Mouse (Mus musculus) spleen, postnatal 36 days (tissue): ENCODE measurements around the gene Cdk5r2.
A peak's percentile ranks its signal among the peaks of the same experiment; 100 is the strongest.

Experiments
- DNase-seq, 2 experiments: peaks; one replicate each; pipeline ENCODE4 v3.0.0; 2022; ENCODE audit warnings: low spot score in 2 of 2, mixed read lengths in 1 of 2

The Cdk5r2 gene

DNA sequence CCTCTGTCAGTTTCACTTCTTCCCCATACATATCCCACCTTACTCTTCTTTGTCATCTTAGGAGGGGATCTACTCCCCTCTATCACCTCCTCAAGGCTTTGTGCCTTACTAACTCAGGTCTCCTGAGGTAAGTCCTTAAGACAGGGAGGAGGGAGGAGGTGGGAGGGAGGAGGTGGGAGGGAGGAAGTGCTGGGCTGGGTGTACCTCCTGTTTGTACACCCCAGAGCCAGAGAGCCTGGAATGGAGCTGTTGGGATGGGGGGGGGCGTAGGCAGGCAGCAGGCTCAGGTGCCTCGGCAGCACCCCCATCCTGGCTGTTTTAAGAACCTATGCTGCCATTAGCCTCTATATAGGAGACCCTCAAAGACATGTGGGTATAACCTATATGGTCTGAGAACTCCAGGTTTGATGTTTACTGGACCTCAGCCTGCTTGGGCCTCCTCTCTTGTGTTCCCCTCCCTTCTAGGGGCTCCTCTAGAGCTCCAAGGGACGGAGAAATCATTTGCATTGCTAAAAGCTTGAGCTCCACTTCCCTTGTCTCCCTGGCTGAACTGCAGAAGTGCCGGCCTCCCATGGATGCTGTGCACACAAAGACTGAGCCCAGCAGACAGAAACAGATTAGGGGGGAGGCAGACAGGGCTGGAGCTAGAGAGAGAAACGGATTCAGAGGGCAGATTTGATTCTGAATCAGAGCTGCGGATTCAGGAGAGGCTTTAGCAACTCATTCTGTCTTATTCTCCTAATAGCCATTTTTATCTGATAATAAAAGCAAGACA, 3.5 kb upstream of the Cdk5r2 start:
- DNase-seq: no peak

DNA sequence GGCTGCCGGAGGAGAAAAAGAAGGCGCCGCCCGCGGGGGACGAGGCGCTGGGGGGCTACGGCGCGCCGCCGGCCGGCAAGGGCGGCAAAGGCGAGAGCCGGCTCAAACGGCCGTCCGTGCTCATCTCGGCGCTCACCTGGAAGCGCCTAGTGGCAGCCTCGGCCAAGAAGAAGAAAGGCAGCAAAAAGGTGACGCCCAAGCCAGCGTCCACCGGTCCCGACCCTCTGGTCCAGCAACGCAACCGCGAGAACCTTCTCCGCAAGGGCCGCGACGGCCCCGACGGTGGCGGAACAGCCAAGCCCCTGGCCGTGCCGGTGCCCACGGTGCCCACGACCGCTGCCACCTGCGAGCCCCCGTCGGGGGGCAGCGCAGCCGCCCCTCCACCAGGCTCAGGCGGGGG, 422 bp downstream of the Cdk5r2 start:
- no peak for DNase-seq

GRCm38 (mm10) chr1:74855651-74856438, 1.1 kb downstream of the Cdk5r2 start:
- no peak for DNase-seq

DNA sequence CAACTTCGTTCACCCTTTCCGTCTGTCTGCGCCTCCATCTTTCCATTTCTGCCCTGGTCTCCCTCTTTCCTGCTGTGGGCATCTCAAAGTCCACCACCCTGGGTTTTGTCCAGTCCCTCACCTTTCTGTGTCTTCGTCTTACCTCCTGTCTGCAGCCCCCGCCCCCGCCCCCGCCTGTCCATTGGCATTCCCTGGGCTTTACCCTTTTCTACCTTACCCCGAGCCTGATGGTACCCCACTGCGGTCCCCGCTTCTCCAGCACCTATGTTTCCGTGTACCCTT, 1.6 kb downstream of the Cdk5r2 start:
- DNase-seq: no peak

DNA sequence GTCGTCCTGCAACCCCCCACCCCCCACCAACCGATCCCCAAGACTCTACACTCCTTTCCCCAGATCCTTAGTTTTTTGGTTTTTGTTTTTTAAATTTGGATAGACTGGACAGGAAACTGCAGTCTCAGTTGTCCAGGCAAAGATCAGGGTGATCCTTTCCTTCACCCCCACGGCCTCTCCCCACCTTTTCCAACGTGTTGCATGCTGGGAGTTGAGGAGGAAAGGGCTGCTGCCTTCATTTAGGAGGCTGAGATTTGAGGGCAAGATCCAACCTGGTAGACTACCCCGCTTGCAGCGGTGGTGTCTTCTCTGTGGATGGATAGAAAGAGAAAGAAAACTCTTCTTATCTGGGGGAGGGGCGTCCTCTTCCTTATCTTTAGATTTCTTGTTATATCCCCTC, 2.1 kb downstream of the Cdk5r2 start:
- no peak for DNase-seq

GRCm38 (mm10) chr1:74857201-74857600, 2.5 kb downstream of the Cdk5r2 start:
- no peak for DNase-seq

DNA sequence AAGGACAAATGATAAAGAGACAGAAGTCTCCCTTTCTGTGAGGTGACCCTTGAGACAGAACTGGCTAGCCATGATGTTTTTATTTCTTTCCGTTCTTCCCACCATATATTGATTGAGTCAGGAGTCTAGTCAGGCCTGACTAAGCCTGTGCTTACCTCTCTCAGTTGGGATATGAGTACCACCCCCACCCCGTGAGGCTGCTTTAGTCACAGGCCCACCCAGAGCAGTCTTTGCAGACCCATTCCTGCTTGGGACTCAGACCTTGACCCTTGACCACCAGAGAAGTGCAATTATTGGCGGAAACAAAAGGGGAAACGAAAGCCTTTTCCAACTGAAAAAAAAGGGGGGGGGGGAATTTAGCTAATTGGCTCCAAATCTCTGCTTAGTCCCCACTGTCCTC, 2.9 kb downstream of the Cdk5r2 start:
- no peak for DNase-seq

DNA sequence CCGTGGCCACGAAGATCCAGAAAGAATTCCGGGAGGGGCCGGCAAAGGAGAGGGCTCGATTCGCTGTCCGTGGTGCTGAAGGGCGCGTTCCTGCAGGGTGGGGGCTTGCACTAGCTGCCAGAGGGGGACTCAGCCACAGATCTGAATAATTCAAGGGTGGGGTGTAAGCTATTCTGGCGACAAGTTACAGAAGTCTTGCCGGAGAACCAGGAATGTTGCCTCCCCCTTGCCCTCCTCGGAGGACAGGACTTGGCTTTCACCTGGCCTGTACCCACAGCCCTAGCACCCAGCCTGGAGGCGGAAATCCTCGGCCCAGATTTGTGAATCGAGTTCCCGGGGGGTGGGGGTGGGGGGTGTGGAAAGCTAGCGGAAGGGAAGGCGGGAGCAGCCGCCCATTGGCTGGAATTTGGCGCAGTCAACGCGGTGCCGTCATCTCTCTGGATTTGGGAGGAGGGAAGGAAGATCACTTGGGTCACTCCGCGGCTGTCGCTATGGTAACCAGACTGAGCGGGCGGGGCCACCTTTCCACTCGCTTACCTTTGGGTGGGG, 3.5 kb downstream of the Cdk5r2 start:
- no peak for DNase-seq

DNA sequence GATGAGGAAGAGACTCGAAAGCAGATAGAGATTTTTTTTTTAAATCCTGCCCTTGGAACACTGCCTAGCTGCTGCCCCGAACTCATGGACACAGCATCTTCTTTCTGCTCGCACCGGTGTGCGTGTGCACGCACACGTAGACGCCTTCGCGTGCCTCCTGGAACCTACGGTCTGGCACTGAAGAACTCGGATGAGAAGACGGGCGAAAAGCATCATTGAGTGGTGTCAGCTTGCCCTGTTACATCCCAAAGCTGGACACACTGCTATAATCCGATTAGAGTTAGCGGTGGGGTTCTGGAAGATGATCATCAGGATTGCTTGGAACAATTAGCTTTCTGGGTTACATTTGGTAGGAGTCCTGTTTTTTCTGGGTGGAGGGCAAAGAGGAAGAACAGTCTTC, 4.1 kb downstream of the Cdk5r2 start:
- no peak for DNase-seq

- no peak for DNase-seq
Observed at GRCm38 (mm10) chr1:74859223-74859984, 4.7 kb downstream of the Cdk5r2 start.

DNA sequence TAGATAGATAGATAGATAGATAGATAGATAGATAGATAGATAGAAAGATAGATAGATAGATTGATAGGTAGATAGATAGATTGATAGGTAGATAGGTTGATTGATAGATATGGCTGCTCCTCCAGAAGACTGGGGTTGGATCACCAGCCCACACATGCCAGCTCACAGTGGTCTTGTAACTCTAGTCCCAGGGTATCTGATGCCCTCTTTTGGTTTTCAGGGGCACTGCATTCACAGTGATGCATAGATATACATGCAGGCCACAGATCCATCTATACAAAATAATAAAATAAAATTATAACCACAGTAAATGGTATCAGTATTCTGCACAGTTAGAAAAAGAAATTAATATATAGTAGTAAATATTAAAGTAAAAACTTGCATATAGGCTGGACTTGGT, 7.0 kb downstream of the Cdk5r2 start:
- DNase-seq: no peak

GRCm38 (mm10) chr1:74872218-74872617, 17.5 kb downstream of the Cdk5r2 start:
- DNase-seq: no peak

DNA sequence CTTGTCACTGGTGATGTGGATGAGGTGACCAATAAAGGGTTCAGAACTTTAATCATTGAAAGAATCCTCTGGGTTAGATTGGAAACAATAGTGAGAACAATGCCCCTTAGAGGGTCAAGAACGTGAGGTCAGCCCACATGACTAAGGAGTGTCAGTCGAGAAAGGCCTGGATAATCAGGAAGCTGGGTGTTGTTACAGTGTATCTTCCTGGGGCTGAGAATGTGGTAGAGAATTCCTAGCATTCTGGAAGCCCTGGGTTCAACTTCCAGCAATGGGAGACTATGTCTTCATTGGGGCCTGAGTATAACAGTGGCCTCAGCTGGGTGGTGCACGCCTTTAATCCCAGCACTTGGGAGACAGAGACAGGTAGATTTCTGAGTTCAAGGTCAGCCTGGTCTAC, 22.5 kb downstream of the Cdk5r2 start:
- DNase-seq: no peak

- peak; percentile 16 to 27 for DNase-seq
Observed at GRCm38 (mm10) chr1:74880785-74881360, 26.1 kb downstream of the Cdk5r2 start.

DNA sequence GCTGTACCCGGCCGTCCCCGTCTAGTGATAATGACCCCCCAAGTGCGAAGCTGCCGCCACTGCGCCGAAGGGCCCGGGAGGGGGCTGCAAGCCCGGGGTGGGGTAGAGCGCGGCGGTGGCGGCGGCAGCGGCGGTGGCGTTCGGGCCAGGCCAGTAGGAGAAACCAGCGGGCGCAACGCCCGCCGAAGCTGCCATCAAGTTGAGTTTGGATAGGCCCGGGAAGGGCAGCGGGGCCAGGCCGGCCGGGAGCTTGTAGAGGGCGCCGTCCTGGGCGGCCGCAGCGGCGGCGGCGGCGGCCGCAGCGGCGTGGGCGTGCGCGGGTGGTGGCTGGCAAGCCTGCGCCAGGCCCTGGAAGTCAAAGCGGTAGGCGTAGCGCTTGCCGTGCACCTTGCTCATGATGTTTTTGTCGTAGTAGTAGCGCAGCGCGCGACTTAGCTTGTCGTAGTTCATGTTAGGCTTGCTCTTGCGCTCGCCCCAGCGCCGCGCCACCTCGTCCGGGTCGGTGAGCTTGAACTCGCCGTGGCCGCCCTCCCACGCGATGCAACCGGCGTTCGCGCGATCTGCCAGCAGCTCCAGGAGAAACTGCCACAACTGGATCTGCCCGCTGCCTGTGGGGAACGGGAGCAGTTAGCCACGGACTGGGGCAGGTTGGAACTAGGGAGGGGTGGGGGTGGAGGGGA, 27.5 kb downstream of the Cdk5r2 start:
- DNase-seq: no peak

- no peak for DNase-seq
Observed at GRCm38 (mm10) chr1:74882828-74883227, 28.1 kb downstream of the Cdk5r2 start.

DNA sequence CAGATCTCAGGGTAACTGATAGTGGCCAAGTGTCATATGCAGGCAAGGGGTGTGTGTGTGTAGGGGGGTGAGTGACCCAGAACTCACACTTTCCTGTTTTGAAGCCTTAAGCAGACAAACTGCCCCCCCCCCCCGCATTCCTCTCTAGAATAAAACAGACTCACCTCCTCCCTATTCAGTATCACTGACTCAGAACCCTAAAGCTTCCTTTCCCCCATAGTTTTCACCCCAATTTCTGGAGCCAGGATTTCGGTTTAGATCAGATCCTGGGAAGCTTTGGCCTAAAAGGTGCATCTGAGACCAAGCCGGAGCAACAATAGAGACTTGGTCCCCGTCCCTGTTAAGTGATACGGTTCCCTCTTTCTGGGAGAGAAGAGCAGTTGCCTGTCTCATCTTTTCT, 28.7 kb downstream of the Cdk5r2 start:
- no peak for DNase-seq

DNA sequence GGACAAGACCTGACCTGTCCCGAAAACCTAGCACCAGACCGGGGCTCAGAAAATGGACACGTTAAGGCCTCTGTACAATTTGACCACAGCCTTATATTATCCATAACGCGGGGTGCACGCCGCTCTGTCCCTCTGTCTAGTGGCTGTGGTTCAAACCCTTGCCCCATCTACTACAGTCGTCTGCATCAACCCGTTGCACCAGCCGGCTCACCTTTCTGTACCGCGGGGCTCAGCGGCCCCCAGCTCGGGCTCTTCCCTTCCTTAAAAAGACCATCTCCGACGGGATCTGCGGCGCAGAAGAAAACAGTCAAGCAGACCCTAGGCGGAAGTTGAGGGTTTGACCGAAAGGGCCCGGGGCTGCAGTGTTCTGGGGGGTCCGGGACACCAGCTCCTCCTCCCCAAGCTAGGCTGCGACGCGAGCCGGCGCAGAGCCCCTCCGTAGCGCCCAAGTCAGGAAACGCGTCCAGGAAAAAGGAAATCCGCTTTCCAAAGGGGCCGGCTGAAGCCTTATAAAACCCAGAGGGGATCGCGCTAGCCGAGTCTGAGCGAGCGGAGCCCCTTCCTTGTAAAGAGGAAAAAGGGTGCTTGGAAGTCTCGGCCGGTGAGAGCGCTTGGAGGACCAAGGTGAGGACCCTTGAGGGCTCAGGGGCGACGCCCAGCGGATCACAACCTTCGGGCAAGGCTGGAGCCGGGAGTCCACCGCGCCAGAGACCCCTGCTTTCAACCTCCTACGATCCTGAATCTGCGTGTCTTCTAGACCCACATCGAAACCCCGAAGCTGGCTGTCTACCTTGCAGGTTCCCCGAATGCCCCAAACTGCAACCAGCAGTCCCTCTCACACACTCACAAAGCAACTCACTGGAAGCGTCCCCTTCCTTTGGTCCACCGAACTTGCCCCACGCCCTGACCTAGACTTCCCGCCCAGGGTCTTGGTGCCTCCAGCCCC, 29.7 kb downstream of the Cdk5r2 start:
- DNase-seq: no peak

- DNase-seq: no peak
Observed at GRCm38 (mm10) chr1:74885369-74886042, 30.8 kb downstream of the Cdk5r2 start, which contains the start of gene Fev. TSS of gene Fev (minus strand) at chr1:74885419.

DNA sequence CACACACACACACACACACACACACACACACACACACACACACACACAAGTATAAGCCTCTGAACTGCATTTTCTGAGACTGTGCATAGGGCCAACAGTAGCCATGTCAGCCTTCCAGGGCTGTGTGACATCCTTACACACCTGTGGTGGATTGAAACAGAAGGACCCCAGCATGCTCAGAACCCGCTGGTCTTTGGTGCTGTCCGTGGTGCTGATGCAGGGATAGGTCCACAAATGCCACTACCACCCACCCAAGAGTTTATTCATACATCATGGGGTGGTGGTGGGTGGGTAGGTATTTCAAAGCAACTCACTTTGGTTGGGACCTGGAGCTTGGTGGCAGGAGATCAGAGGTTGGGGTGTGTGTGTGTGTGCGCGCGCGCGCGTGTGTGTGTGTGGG, 36.8 kb downstream of the Cdk5r2 start:
- DNase-seq: no peak
